Mouse (Mus musculus) CD4-positive naive resting alpha-beta T cell, adult 57 days (primary cell): ENCODE measurements around the gene Dpep3. TPM values are rescaled to one million over a fixed set of nuclear protein-coding genes. Genes with fewer than 3 reads are reported as not detected.

Source experiments
- total RNA-seq: library from RNA; stranded (reverse); gene quantifications from one replicate; pipeline ENCODE4 v1.2.4, GENCODE M21; 2023

Gene Dpep3
- total RNA-seq = not detected

DNA sequence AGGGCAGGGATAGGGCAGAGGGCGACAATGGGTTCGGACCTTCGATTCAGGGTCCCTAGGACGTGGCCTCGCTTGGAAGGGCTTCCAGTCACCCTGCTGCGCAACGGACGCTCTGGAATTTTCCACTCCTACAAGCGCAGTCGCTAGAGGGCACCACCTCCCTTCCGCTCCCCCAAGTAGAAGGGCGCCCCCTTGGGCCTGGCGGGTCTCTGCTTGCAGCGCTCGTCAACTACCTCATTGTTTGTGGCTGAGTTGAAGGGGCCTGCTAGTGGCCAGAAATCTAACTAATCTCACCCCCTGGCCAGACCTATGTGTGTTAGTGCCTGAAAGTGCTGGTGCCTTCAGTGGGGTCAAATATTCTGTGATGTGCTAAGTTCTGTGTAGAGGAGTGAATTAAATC is at the start of gene Dpep3:
Dpep3 (minus strand) TSS at position 105 of the 400 bp plus-strand sequence.

GRCm38 (mm10) chr8:106011643-106011986 is 32.4 kb upstream of the Dpep3 start, which contains the start of gene Ddx28:
Ddx28 (minus strand) TSS chr8:106011882.

GRCm38 (mm10) chr8:106005875-106006274 is 26.6 kb upstream of the Dpep3 start, which contains the start of gene Dpep2nb:
Dpep2nb (minus strand) TSS chr8:106005975.

GRCm38 (mm10) chr8:105990856-105991387 is 11.7 kb upstream of the Dpep3 start, which contains the start of gene Dus2:
Dus2 (plus strand) TSS chr8:105991337.

GRCm38 (mm10) chr8:105965905-105966341 is 13.3 kb downstream of the Dpep3 start, which contains the start of gene Slc12a4:
Slc12a4 (minus strand) TSS chr8:105966097.

GRCm38 (mm10) chr8:105943321-105943739 is 35.9 kb downstream of the Dpep3 start, which contains the start of gene Lcat:
Lcat (minus strand) TSS chr8:105943382.

DNA sequence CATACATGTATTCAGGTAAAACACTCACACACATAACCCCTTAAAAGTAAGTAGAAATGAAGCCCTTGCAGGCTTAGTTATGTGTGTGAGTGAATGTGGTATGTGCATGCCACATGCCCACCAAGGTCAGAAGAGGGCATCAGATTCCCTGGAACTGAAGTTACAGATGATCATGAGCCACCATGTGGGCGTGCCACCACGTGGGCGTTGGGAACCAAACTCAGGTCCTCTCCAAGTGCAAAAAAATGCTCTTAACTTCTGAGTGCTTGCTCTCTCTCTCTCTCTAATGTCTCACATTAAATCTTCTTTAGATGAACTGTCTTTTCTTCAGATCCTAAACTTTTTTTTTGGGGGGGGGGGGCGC is 40.9 kb downstream of the Dpep3 start, which contains the start of gene Psmb10:
Psmb10 (minus strand) TSS at position 139 of the 364 bp plus-strand sequence.

DNA sequence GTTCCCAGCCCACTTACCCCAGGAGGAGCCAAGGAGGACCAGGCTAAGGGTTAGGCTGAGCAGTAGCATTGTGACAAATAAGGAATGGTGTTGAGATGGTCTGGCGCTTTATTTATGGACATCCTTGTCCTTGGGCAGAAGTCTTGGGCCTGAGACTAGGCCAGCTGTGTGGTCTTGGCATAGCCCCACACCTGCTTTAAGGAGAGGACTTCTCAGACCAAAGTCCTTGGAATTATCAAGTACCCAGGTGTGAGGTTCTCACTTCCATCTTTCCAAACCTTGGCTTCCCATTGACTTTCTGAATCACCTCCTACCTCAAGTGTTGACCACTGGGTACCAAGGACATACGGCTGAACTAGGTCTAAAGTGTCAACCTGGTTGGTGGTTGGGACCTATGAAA is 45.5 kb downstream of the Dpep3 start, which contains the start of gene Ctrl:
Ctrl (minus strand) TSS at position 101 of the 400 bp plus-strand sequence.

Other genes with a start within 250 kb of the Dpep3 start
- 10.1 TPM for gene Gfod2, start 220.8 kb downstream of the Dpep3 start, total RNA-seq
- 103 TPM for gene Ranbp10, start 152.1 kb downstream of the Dpep3 start, total RNA-seq
- gene Tsnaxip1, start 151.7 kb downstream of the Dpep3 start, total RNA-seq = not detected
- gene Cenpt, start 126.2 kb downstream of the Dpep3 start, total RNA-seq = 25.1 TPM
- gene Thap11, start 124.3 kb downstream of the Dpep3 start, total RNA-seq = 23.1 TPM
- 36.5 TPM for gene Nutf2, start 118.8 kb downstream of the Dpep3 start, total RNA-seq
- gene Edc4, start 98.5 kb downstream of the Dpep3 start, total RNA-seq = 84.2 TPM
- not detected for gene Nrn1l, start 85.9 kb downstream of the Dpep3 start, total RNA-seq
- 20.7 TPM for gene Pskh1, start 79.0 kb downstream of the Dpep3 start, total RNA-seq
- gene Ctrl, start 45.6 kb downstream of the Dpep3 start, total RNA-seq = 3.0 TPM
- 130 TPM for gene Psmb10, start 41.0 kb downstream of the Dpep3 start, total RNA-seq
- not detected for gene Lcat, start 36.0 kb downstream of the Dpep3 start, total RNA-seq
- gene Slc12a4, start 13.3 kb downstream of the Dpep3 start, total RNA-seq = 14.6 TPM
- gene Dus2, start 11.9 kb upstream of the Dpep3 start, total RNA-seq = 10.1 TPM
- gene Dpep2nb, start 26.5 kb upstream of the Dpep3 start, total RNA-seq = not detected
- gene Ddx28, start 32.5 kb upstream of the Dpep3 start, total RNA-seq = 5.2 TPM
- 198 TPM for gene Nfatc3, start 79.4 kb upstream of the Dpep3 start, total RNA-seq
- gene Esrp2, start 157.5 kb upstream of the Dpep3 start, total RNA-seq = 1.0 TPM
- gene Pla2g15, start 171.0 kb upstream of the Dpep3 start, total RNA-seq = 6.0 TPM
- gene Slc7a6, start 189.4 kb upstream of the Dpep3 start, total RNA-seq = 49.9 TPM
- 66.5 TPM for gene Slc7a6os, start 231.5 kb upstream of the Dpep3 start, total RNA-seq
- 26.6 TPM for gene Prmt7, start 231.5 kb upstream of the Dpep3 start, total RNA-seq